Mouse (Mus musculus) bone marrow, adult 2 months (tissue): Measurements from ENCODE around the gene Efcab1. TPM values are rescaled to one million over a fixed set of nuclear protein-coding genes. Genes with fewer than 3 reads are reported as not detected.

Experiments used
- H3K27ac ChIP-seq: fragments of 200-500 bp; 2 replicates; pipeline ENCODE4 v1.5.1; 2012; ENCODE audit warnings: low read depth, mild to moderate bottlenecking, control low read depth, inconsistent platforms, low read length; ENCODE audit not compliant: control insufficient read depth, poor library complexity, insufficient read depth
- H3K4me1 ChIP-seq: fragments of 200-500 bp; 2 replicates; pipeline ENCODE4 v1.6.1; 2011; ENCODE audit warnings: low read length; ENCODE audit not compliant: control insufficient read depth, insufficient read depth
- H3K4me3 ChIP-seq: fragments of 200-500 bp; replicated peaks from 2 replicates; pipeline ENCODE3; 2011; ENCODE audit warnings: mild to moderate bottlenecking, low read depth, low read length, control low read depth; ENCODE audit not compliant: control insufficient read depth
- CTCF ChIP-seq: fragments of 200-500 bp; IDR thresholded peaks from 2 replicates; pipeline ENCODE4 v1.5.1; 2011; ENCODE audit warnings: low read length, control low read depth; ENCODE audit not compliant: control insufficient read depth, insufficient read depth
- POLR2A ChIP-seq: fragments of 200-500 bp; IDR thresholded peaks from 2 replicates; pipeline ENCODE4 v1.6.1; 2011; ENCODE audit warnings: low read depth, mild to moderate bottlenecking, control low read depth, low read length, borderline replicate concordance; ENCODE audit not compliant: control insufficient read depth
- WGBS: fragments of 180-500 bp; shearing (Covaris S2); methylation state at CpG from one replicate; pipeline ENCODE4 v1.1.7; 2018; 5-methylcytosine and 5-hydroxymethylcytosine counted together
- polyA plus RNA-seq: library from polyadenylated mRNA; stranded (reverse); fragments of >200 nt; gene quantifications from 2 replicates; pipeline ENCODE4 v1.2.4, GENCODE M21; 2011; ENCODE audit warnings: low replicate concordance; ENCODE audit not compliant: missing spikeins, insufficient read depth, insufficient read length

The Efcab1 gene
- polyA plus RNA-seq, 1 experiment: not detected

GRCm38 (mm10) chr16:14989614-14990268, 83.3 kb downstream of the Efcab1 start:
- H3K4me1 ChIP-seq: no peaks in the 10 kb centered on the region
- 63% methylated on average over 6 of the region's 6 CpGs for WGBS
- TF ChIP-seq POLR2A: no peak
- no peak for TF ChIP-seq CTCF

GRCm38 (mm10) chr16:14991001-14991400, 84.6 kb downstream of the Efcab1 start:
- 66% methylated on average over 3 of the region's 3 CpGs for WGBS
- no peak overlapping the region for H3K4me3 ChIP-seq
- no peaks in the 10 kb centered on the region for H3K4me1 ChIP-seq
- H3K27ac ChIP-seq: no peak overlapping the region
- TF ChIP-seq POLR2A: no peak
- TF ChIP-seq CTCF: no peak

More at GRCm38 (mm10) chr16:14989614-14990268, 83.3 kb downstream of the Efcab1 start:
- no peak overlapping the region for H3K4me3 ChIP-seq
- no peak overlapping the region for H3K27ac ChIP-seq

GRCm38 (mm10) chr16:14992461-14993107, 86.2 kb downstream of the Efcab1 start:
- no peak for TF ChIP-seq CTCF
- TF ChIP-seq POLR2A: no peak
- WGBS: 54% methylated on average over 3 of the region's 3 CpGs
- no peaks in the 10 kb centered on the region for H3K4me1 ChIP-seq

GRCm38 (mm10) chr16:15014724-15015123, 108.3 kb downstream of the Efcab1 start:
- TF ChIP-seq POLR2A (no peak), CTCF (no peak)
- Histone ChIP-seq H3K27ac (no peak overlapping the region), H3K4me3 (no peak overlapping the region), H3K4me1 (no peaks in the 10 kb centered on the region)
- 65% methylated on average over 2 of the region's 2 CpGs for WGBS

More at GRCm38 (mm10) chr16:14992461-14993107, 86.2 kb downstream of the Efcab1 start:
- no peak overlapping the region for H3K27ac ChIP-seq
- H3K4me3 ChIP-seq: no peak overlapping the region
